Mouse (Mus musculus) MEL (cell line): Measurements from ENCODE around the gene Fastkd5. TPM values are rescaled to one million over a fixed set of nuclear protein-coding genes. Genes with fewer than 3 reads are reported as not detected.
"Not testable (repeated sequence)": the region's sequence is repeated elsewhere in the genome, so short reads cannot be mapped to it uniquely, and the experiment has no call there.

Experiments used
- DNase-seq: peaks from one replicate; pipeline ENCODE4 v3.0.0; 2011; ENCODE audit warnings: low read depth, low spot score
- H3K27ac ChIP-seq: 2 replicates; pipeline ENCODE4 v1.5.1; 2012; ENCODE audit warnings: low read depth, mild to moderate bottlenecking, control low read depth, low read length, moderate library complexity; ENCODE audit not compliant: control insufficient read depth
- H3K27me3 ChIP-seq, 2 experiments: fragments of 150-350 bp in 1 of 2; sonication (generic) in 1 of 2; 2 replicates each; pipeline ENCODE4 v1.6.1; 2012; ENCODE audit warnings: low read length in 2 of 2, mild to moderate bottlenecking in 2 of 2, improper control_type of control experiment in 1 of 2, moderate library complexity in 1 of 2; ENCODE audit not compliant: insufficient read depth in 2 of 2, control insufficient read depth in 1 of 2
- H3K36me3 ChIP-seq, 2 experiments: 2 replicates each; pipeline ENCODE4 v1.6.1; 2012 to 2014; ENCODE audit warnings: low read length in 2 of 2, improper control_type of control experiment in 1 of 2, inconsistent platforms in 1 of 2, mild to moderate bottlenecking in 1 of 2; ENCODE audit not compliant: insufficient read depth in 2 of 2, control insufficient read depth in 1 of 2
- H3K4me1 ChIP-seq, 2 experiments: fragments of 150-350 bp in 1 of 2; sonication (generic) in 1 of 2; 2 replicates each; pipeline ENCODE4 v1.6.1; 2012; ENCODE audit warnings: low read length in 2 of 2, improper control_type of control experiment in 1 of 2, mild to moderate bottlenecking in 1 of 2; ENCODE audit not compliant: insufficient read depth in 2 of 2, control insufficient read depth in 1 of 2
- H3K4me3 ChIP-seq, 2 experiments: fragments of 150-350 bp in 1 of 2; sonication (generic) in 1 of 2; 2 replicates each; pipeline ENCODE4 v1.5.1; 2012; ENCODE audit warnings: low read depth in 2 of 2, low read length in 2 of 2, mild to moderate bottlenecking in 2 of 2, moderate library complexity in 2 of 2, control low read depth in 1 of 2, improper control_type of control experiment in 1 of 2; ENCODE audit not compliant: control insufficient read depth in 1 of 2, insufficient read depth in 1 of 2
- H3K79me2 ChIP-seq: 2 replicates; pipeline ENCODE4 v1.6.1; 2012; ENCODE audit warnings: mild to moderate bottlenecking, low read length, moderate library complexity; ENCODE audit not compliant: control insufficient read depth, poor library complexity, insufficient read depth
- H3K9ac ChIP-seq: 2 replicates; pipeline ENCODE4 v1.6.1; 2012; ENCODE audit warnings: low read depth, mild to moderate bottlenecking, control low read depth, low read length, moderate library complexity; ENCODE audit not compliant: control insufficient read depth, poor library complexity, severe bottlenecking
- H3K9me3 ChIP-seq: fragments of 150-350 bp; sonication (generic); replicated peaks from 2 replicates; pipeline ENCODE4 v1.6.1; 2012; ENCODE audit warnings: mild to moderate bottlenecking, low read length, improper control_type of control experiment, moderate library complexity; ENCODE audit not compliant: insufficient read depth
- CHD1 ChIP-seq: IDR thresholded peaks from 2 replicates; pipeline ENCODE4 v1.6.1; 2012; ENCODE audit warnings: low read depth, mild to moderate bottlenecking, inconsistent platforms, low read length, improper control_type of control experiment
- CHD2 ChIP-seq: IDR thresholded peaks from 2 replicates; pipeline ENCODE4 v1.6.1; 2011; ENCODE audit warnings: low read length, improper control_type of control experiment
- CTCF ChIP-seq, 3 experiments: IDR thresholded peaks in 2 of 3; conservative IDR thresholded peaks in 1 of 3; 2 replicates each; pipeline ENCODE4 v1.5.1; 2011 to 2012; ENCODE audit warnings: low read length in 3 of 3, low read depth in 2 of 3, mild to moderate bottlenecking in 2 of 3, improper control_type of control experiment in 1 of 3, inconsistent platforms in 1 of 3, mixed read lengths in 1 of 3, moderate library complexity in 1 of 3; ENCODE audit not compliant: control insufficient read depth in 1 of 3, insufficient read depth in 1 of 3, poor library complexity in 1 of 3, severe bottlenecking in 1 of 3
- ELF1 ChIP-seq: IDR thresholded peaks from 2 replicates; pipeline ENCODE4 v1.6.1; 2014; ENCODE audit warnings: low read depth, mild to moderate bottlenecking, inconsistent platforms, low read length, improper control_type of control experiment, moderate library complexity
- ETS1 ChIP-seq: IDR thresholded peaks from 2 replicates; pipeline ENCODE4 v1.6.1; 2012; ENCODE audit warnings: low read depth, mild to moderate bottlenecking, inconsistent platforms, low read length, improper control_type of control experiment, moderate library complexity
- GATA1 ChIP-seq: IDR thresholded peaks from 2 replicates; pipeline ENCODE4 v1.6.1; 2011; ENCODE audit warnings: low read depth, low read length, improper control_type of control experiment
- HCFC1 ChIP-seq: IDR thresholded peaks from 2 replicates; pipeline ENCODE4 v1.6.1; 2012; ENCODE audit warnings: low read depth, mild to moderate bottlenecking, inconsistent platforms, low read length, improper control_type of control experiment, moderate library complexity
- MAZ ChIP-seq: IDR thresholded peaks from 2 replicates; pipeline ENCODE4 v1.6.1; 2012; ENCODE audit warnings: low read depth, mild to moderate bottlenecking, inconsistent platforms, low read length, improper control_type of control experiment
- MEF2A ChIP-seq: IDR thresholded peaks from 2 replicates; pipeline ENCODE4 v1.6.1; 2014; ENCODE audit warnings: low read depth, mild to moderate bottlenecking, inconsistent platforms, low read length, improper control_type of control experiment; ENCODE audit not compliant: poor library complexity, insufficient replicate concordance, severe bottlenecking; ENCODE audit errors: extremely low read depth
- MXI1 ChIP-seq: IDR thresholded peaks from 2 replicates; pipeline ENCODE4 v1.6.1; 2011; ENCODE audit warnings: mild to moderate bottlenecking, low read depth, low read length, improper control_type of control experiment
- MYB ChIP-seq: IDR thresholded peaks from 2 replicates; pipeline ENCODE4 v1.6.1; 2011; ENCODE audit warnings: mild to moderate bottlenecking, low read depth, low read length, improper control_type of control experiment
- MYC ChIP-seq: IDR thresholded peaks from 2 replicates; pipeline ENCODE4 v1.6.1; 2011; ENCODE audit warnings: low read depth, mild to moderate bottlenecking, low read length, improper control_type of control experiment, moderate library complexity
- POLR2AphosphoS5 ChIP-seq: IDR thresholded peaks from 2 replicates; pipeline ENCODE4 v1.6.1; 2012; ENCODE audit warnings: low read depth, borderline replicate concordance, mild to moderate bottlenecking, inconsistent platforms, low read length, moderate library complexity, mixed read lengths
- RCOR1 ChIP-seq: IDR thresholded peaks from 2 replicates; pipeline ENCODE4 v1.6.1; 2012; ENCODE audit warnings: low read depth, mild to moderate bottlenecking, inconsistent platforms, low read length, improper control_type of control experiment
- TBP ChIP-seq: IDR thresholded peaks from 2 replicates; pipeline ENCODE4 v1.8.0; 2011; ENCODE audit warnings: low read depth, low read length, improper control_type of control experiment
- TCF12 ChIP-seq: IDR thresholded peaks from 2 replicates; pipeline ENCODE4 v1.6.1; 2014; ENCODE audit warnings: low read depth, mild to moderate bottlenecking, inconsistent platforms, low read length, improper control_type of control experiment, moderate library complexity
- USF1 ChIP-seq: IDR thresholded peaks from 2 replicates; pipeline ENCODE4 v1.6.1; 2014; ENCODE audit warnings: low read depth, mild to moderate bottlenecking, inconsistent platforms, low read length, improper control_type of control experiment, moderate library complexity
- ZMIZ1 ChIP-seq: IDR thresholded peaks from 2 replicates; pipeline ENCODE4 v1.6.1; 2012; ENCODE audit warnings: low read depth, mild to moderate bottlenecking, inconsistent platforms, low read length, improper control_type of control experiment, moderate library complexity
- ZNF384 ChIP-seq: IDR thresholded peaks from 2 replicates; pipeline ENCODE4 v1.6.1; 2012; ENCODE audit warnings: low read depth, mild to moderate bottlenecking, inconsistent platforms, low read length, improper control_type of control experiment
- polyA plus RNA-seq, 2 experiments: library from polyadenylated mRNA; stranded (reverse) in 1 of 2; unstranded in 1 of 2; fragments of >175 nt in 1 of 2; fragments of >200 nt in 1 of 2; gene quantifications; 2 replicates each; pipeline versions ENCODE4 v1.2.1 to v1.2.4; 2012; ENCODE audit warnings: low replicate concordance in 2 of 2, low read depth in 1 of 2; ENCODE audit not compliant: insufficient read length in 2 of 2, insufficient read depth in 1 of 2, missing spikeins in 1 of 2
- total RNA-seq: library from RNA; depleted of rRNA; stranded (reverse); fragments of 300-350 nt; gene quantifications from 2 replicates; pipeline ENCODE4 v1.2.3, GENCODE M21; 2012

Gene Fastkd5
- total and polyA plus RNA-seq, 3 experiments, result 11.7 to 15.3 TPM; not detected in 1

- DNase-seq, result no peak
- Histone ChIP-seq H3K27me3 (no peaks in the 10 kb centered on the region), H3K4me3 (no peak overlapping the region), H3K4me1 (peaks cover 11 to 19% of the 10 kb centered on the region in 2 experiments), H3K9me3 (no peaks in the 10 kb centered on the region), H3K36me3 (peaks cover 2 to 13% of the 10 kb centered on the region in 2 experiments; a peak in 3 of 4 replicates), H3K27ac (no peak overlapping the region), H3K79me2 (no peaks in the 10 kb centered on the region), H3K9ac (no peak overlapping the region)
- TF ChIP-seq ZMIZ1, result no peak
These were observed 23.5 kb upstream of the Fastkd5 start for GRCm38 (mm10) chr2:130653303-130653702.

GRCm38 (mm10) chr2:130649028-130649427 is 19.2 kb upstream of the Fastkd5 start:
- H3K27ac ChIP-seq, H3K79me2 ChIP-seq, DNase-seq, H3K9me3 ChIP-seq, H3K4me3 ChIP-seq, H3K4me1 ChIP-seq: not testable (repeated sequence)
- TF ChIP-seq CTCF (IDR thresholded peaks at IDR 0.05 in 2 of 3, conservative IDR thresholded peaks at IDR 0.05 in 1 of 3; ENCODE audit: control insufficient read depth in 1 of 3, insufficient read depth in 1 of 3, low read depth in 2 of 3, low read length in 3 of 3, poor library complexity in 1 of 3, severe bottlenecking in 1 of 3), result peak in 2 of 3 experiments; percentile 3 to 20; a peak in 1 of 6 replicates
- TF ChIP-seq, all 39 proteins: peak for 1; not testable (repeated sequence) for 38
- not testable (repeated sequence) for H3K9ac ChIP-seq, H3K36me3 ChIP-seq, H3K27me3 ChIP-seq

GRCm38 (mm10) chr2:130645198-130645597 is 15.4 kb upstream of the Fastkd5 start:
- TF ChIP-seq ZMIZ1, result no peak
- no peak for TF ChIP-seq USF1
- TF ChIP-seq ETS1, result no peak
- TF ChIP-seq CHD1, result no peak
- TF ChIP-seq GATA1, result no peak
- no peak for TF ChIP-seq RCOR1
- TF ChIP-seq MYC, result no peak
- TF ChIP-seq MAZ, result no peak
- TF ChIP-seq HCFC1, result no peak
- no peak for TF ChIP-seq TBP
- no peak for TF ChIP-seq TCF12
- TF ChIP-seq MYB, result no peak
- no peak for TF ChIP-seq CHD2
- TF ChIP-seq ELF1, result no peak
- TF ChIP-seq POLR2AphosphoS5, result no peak
- TF ChIP-seq ZNF384, result no peak
- no peak for TF ChIP-seq MEF2A
- TF ChIP-seq MXI1, result no peak
- Histone ChIP-seq H3K36me3 (peaks cover 0 to 6% of the 10 kb centered on the region in 2 experiments; a peak in 2 of 4 replicates), H3K79me2 (no peaks in the 10 kb centered on the region), H3K4me1 (peaks cover 0 to 8% of the 10 kb centered on the region in 2 experiments; a peak in 3 of 4 replicates), H3K27ac (no peak overlapping the region), H3K4me3 (no peak overlapping the region), H3K9me3 (no peaks in the 10 kb centered on the region), H3K9ac (no peak overlapping the region), H3K27me3 (no peaks in the 10 kb centered on the region)
- DNase-seq, result no peak
